Mouse (Mus musculus) CH12.LX (cell line): Measurements from ENCODE around the gene Il7r. TPM values are rescaled to one million over a fixed set of nuclear protein-coding genes. Genes with fewer than 3 reads are reported as not detected.

Source experiments
- polyA plus RNA-seq: library from polyadenylated mRNA; unstranded; fragments of >175 nt; gene quantifications from 2 replicates; pipeline ENCODE4 v1.2.1, GENCODE M21; 2012; ENCODE audit warnings: low read depth; ENCODE audit not compliant: insufficient read length
- total RNA-seq, 2 experiments: library from RNA; depleted of rRNA; stranded (reverse); fragments of 300-350 nt in 1 of 2; fragments of >200 nt in 1 of 2; gene quantifications; 2 replicates each; pipeline ENCODE4 v1.2.3; 2012 to 2014

The Il7r gene
- total and polyA plus RNA-seq, 3 experiments: 0.13 to 0.25 (median 0.13) TPM

Other genes with a start within 250 kb of the Il7r start
- gene Ugt3a2, start 194.6 kb downstream of the Il7r start, total RNA-seq (2012; rRNA removed): not detected in 2 replicates
- not detected in 2 replicates for gene Ugt3a2, start 194.6 kb downstream of the Il7r start, total RNA-seq (2014; rRNA removed)
- not detected in 2 replicates for gene Ugt3a2, start 194.6 kb downstream of the Il7r start, polyA plus RNA-seq
- 5.0 and 5.7 TPM in 2 replicates for gene Capsl, start 94.1 kb downstream of the Il7r start, total RNA-seq (2012; rRNA removed)
- 1.2 TPM in 2 replicates for gene Capsl, start 94.1 kb downstream of the Il7r start, total RNA-seq (2014; rRNA removed)
- gene Capsl, start 94.1 kb downstream of the Il7r start, polyA plus RNA-seq: 1.6 and 2.2 TPM in 2 replicates
- gene Spef2, start 218.7 kb upstream of the Il7r start, total RNA-seq (2012; rRNA removed): 0.38 and 0.51 TPM in 2 replicates
- 1.2 and 1.5 TPM in 2 replicates for gene Spef2, start 218.7 kb upstream of the Il7r start, total RNA-seq (2014; rRNA removed)
- 1.2 and 1.4 TPM in 2 replicates for gene Spef2, start 218.7 kb upstream of the Il7r start, polyA plus RNA-seq